Mouse (Mus musculus): Measurements from ENCODE around the gene Mettl16.
A peak's percentile ranks its signal among the peaks of the same experiment; 100 is the strongest.

GRCm38 (mm10) chr11:74770595-74771207 is at the start of gene Mettl16:
- no peak for TF ChIP-seq CTCF (IDR thresholded peaks at IDR 0.05; ENCODE audit: low read depth)
- peak; percentile 99 for TF ChIP-seq EP300 (optimal IDR thresholded peaks at IDR 0.05)

Data from stomach, postnatal 0 days (tissue).